Mouse (Mus musculus) left cerebral cortex, postnatal 36 days (tissue): ENCODE measurements around the gene Pld5. TPM values are rescaled to one million over a fixed set of nuclear protein-coding genes. Genes with fewer than 3 reads are reported as not detected.

Experiments used
- DNase-seq, 2 experiments: peaks; one replicate each; pipeline ENCODE4 v3.0.0; 2021 to 2022; ENCODE audit warnings: low spot score in 2 of 2, mixed read lengths in 1 of 2
- intact Hi-C: fragments of 180-260 bp; cut with DNase I; formaldehyde crosslinking; loops from one replicate; pipeline ENCODE4 v1.15.1; 2025
- total RNA-seq, 2 experiments: library from RNA; stranded (reverse); gene quantifications; 2 replicates each; pipeline ENCODE4 v1.2.3; 2021

Pld5 gene
- total RNA-seq, 2 experiments from 2014 or later: 9.9 to 11.3 TPM

DNA sequence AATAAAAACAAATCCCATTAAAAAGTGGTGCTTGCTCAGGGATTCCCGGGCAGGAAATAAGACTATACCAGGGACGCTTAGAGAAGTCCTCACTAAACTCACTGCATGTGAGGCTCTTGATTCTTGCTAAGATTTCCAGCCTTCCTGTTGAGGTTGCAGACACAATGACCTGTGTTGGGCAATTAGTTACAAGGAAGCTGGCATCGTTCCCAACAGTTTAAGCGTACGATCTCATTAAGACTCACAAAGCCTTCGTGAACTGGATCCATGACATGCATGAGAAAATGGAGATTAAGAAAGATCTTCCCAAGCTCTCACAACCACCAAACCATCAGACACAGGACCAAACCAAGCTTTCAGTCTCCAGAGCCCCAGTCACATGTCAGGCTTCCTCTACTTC, 91.1 kb downstream of the Pld5 start:
- DNase-seq: no peak
- intact Hi-C loops: no loop called here

DNA sequence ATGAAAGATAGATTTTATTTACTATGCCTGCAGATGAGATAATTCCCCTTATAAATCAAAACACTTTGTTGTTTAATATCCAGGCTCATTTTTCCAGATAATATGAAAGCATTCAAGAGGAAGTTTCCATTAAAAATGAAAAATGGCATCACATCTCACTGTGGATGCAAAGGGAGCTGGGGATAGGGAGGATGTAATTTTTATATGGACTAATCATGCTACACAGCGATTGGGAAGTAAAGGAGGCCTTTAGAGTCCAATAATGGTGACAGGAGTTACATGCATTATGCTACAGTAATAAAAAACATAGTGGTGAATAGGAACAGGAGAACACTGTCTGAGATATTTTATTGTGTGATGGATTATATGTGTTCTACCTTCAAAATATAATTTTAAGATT, 100.1 kb downstream of the Pld5 start:
- DNase-seq: no peak
- intact Hi-C loops: no loop called here

DNA sequence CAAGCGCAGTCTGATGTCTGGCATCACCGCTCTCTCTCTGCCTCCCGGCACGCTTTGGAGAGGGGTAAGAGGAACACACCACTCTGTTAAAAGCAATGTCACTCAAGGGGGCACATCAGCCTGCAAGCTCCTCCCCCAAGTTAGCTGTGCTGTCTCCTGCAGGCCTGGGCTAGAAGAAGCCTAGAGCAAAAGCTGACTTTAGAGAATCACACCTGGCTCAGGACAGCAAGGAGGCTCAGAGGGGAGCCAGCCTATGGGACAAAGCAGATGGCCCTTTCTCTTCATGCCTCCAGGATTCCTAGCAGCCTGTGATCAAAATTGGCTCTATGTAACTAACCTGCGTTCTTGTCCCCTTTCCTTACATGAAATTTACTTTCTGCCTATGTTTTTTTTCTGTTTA, 107.3 kb downstream of the Pld5 start:
- intact Hi-C loops: no loop called here
- DNase-seq: no peak

DNA sequence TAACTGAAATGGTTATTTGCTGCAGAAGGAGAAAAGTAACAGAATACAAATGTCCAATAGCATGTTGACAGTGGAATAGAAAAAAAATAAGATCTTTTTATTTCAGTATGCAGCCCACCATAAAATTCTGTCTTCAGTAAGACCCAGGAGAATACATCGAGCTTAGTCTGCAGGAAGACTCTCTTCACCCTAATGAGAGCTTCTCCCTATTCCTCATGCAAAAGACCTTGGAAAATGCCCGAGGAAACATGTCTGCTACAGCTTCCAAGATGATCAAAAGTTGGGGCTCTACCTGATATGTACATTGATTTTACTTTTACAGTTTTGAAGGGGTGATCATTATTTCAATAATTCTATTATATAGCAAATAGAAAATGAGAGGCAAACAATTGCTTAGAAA, 108.0 kb downstream of the Pld5 start:
- no peak for DNase-seq
- intact Hi-C loops: no loop called here

DNA sequence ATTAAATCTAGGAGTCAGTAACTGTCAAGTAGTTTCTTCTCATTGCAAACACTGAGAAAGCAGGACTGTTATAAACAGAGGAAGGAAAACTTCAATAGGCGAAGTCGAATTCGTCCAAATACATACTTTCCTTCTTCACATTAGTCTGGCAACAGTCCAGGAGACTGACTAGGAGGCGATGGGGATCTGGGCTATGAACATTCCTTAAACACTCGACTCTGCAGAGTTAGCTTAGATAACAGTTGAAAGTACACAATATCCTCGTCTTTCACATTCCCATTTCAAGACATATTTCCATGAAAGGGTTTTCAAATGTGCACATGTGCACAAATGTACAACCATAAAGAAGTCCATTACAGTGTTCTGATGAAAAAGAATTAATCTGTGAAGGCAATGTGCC, 129.8 kb downstream of the Pld5 start:
- intact Hi-C loops: no loop called here
- no peak for DNase-seq

DNA sequence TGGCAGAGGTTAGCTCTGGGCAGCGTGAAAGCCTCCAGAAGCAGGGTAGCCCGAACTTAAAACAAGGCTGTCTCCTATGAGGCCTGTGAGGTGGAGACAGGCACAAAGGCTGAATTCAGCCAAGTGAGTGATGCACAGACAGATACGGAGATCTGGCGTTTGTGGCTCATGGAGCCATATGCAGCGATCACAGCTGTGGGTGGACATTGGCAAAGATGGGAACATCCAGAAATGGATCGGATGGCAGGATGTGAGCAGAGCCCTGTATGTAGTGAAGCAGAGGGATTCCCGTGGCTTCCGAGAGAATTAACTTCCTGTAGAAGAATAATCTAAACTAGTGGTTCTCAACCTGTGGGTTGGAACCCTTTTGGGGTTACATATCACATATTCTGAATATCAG, 140.7 kb downstream of the Pld5 start:
- peak; percentile 16 to 23 for DNase-seq
- intact Hi-C loops: no loop called here

DNA sequence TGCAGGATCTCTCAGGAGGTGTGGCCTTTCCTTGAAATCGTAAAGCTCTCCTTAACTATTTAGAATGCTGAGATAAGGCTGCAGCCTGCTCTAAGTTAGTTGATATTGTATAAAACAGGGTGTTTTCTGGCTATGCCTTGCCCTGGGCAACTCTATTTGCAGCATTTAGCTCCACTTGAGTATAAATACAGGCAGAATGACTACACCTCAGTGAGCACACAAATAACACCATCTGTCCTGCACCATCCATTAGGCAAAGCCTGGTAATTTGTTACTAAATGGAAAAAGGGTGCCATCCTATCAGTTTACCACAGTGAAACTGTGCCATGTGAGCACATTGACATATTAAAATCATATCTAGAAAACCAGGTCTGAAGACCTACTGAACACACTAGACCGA, 149.3 kb downstream of the Pld5 start:
- intact Hi-C loops: no loop called here
- DNase-seq: no peak

DNA sequence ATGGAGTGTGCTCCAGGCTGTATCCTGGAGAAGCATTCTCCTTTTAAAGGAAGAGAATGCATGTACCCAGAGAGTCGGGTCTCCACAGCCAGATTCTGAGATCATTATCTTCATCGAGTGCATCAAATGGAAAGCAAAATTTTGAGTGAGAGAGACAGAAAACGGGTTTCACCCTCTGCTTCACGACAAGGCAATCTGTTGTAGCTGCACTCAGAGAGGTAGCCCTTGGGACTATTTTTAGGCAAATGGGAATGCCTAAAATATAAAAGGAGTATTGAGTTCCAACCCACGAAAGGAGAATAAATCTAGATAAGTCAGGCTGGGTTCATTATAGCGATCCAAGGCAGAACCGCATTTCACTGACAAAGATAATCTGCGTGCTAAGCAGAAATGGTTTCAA, 150.7 kb downstream of the Pld5 start:
- intact Hi-C loops: no loop called here
- DNase-seq: no peak

DNA sequence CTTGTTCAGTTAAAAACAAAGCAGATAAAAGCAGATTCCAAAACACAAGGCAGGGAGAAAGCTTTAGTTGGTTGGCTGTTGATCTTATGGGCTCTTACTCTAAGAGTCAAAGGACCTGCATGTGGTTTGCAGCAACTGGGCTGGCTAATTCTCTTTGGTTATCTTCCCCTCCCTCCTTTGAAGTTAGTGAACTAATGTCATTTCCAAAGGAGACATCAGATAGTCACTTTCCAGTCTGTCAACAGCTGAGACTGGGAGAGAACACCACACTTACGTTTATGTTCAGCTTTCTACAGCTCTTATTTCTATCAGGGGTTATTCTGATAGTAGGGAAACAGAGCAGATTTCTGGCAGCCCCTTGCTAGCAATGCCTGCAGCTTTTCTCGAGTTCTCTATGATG, 151.3 kb downstream of the Pld5 start:
- DNase-seq: no peak
- intact Hi-C loops: no loop called here

DNA sequence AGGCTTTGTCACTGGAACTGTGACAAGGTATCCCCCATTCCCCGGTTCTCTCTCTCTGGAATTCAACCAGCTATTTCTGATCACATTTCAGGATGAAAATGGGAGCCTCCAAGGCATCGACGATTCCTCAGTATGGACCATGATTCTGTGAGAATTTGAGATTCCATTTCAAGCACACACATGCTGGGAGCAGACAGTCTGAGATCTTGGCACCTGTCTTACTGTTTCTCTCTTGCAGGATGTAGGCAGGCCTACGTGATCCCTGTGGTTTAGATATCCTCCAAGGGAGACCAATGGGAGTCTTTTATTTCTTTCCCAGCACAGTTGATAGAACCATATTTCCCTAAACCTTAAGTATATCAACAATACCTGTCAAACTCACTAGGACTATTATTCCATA, 159.5 kb downstream of the Pld5 start:
- DNase-seq: no peak
- intact Hi-C loops: no loop called here

DNA sequence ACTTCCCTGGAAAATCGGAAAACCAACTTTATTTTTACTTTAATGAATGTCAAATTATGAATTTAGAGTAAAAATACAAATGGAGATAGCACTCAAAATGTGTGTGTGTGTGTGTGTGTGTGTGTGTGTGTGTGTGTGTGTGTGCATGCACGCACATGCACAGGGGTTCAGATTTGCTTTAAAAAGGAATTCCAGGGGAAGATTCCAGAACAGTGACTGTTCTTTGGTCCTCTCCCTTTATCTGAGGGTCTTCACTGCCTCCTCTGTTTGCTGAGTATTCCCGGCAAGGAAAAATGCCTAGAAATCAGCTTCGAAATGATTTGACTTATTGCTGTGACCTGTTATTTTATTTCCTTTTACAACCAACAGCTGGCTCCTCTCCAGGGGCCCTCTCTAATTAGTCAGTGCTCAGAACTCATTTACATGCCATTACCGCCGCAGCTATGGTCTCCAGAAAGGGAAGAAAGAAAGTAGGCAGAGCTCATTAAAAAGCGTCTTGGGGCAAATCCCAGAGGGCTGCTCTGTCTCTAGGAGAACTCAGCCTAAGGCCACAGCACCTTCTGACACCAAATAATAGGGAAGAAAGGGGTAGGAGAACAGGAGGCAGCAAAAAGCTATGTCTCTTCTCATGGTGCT, 176.3 kb downstream of the Pld5 start:
- peak in 1 of 2 experiments; percentile 5 for DNase-seq
- intact Hi-C loops: no loop called here

DNA sequence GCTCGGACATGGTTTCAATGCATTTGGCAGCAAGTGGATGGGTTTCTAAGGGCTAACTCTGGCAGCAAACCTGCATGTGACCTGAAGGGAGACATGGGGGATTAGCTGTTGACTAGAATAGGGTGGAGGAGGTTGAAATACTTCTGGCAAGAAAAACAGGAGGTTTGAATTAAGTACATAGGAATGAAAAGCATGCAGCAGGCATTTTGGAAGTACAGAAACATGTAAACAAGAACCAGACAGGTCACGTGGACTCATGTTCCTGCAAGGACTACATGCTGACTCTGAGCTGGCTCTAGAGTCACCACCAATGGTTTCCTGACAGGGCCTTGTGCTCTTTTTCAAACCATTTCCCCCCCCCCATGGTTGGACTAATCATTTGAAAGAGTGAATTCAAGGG, 183.0 kb downstream of the Pld5 start:
- no peak for DNase-seq
- intact Hi-C loops: no loop called here

DNA sequence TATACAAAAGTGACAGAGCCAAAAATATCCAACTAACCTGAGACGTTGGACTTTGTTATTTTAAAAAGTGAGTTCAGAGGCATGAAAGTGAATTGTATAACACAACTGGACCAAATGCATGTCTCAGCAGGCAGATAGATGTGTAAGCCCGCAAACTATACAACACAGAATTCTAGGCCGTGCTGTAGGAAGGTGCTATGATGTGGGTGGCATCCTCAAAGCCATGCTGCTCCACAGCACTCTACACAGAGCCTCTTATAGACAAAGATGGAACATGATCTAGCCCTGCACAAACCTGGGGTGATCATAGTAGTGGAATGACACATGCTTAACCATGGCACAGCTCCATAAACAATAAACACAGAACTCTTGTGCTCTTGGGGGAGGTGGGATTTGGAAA, 185.7 kb downstream of the Pld5 start:
- DNase-seq: peak; percentile 19 to 24
- intact Hi-C loops: no loop called here

DNA sequence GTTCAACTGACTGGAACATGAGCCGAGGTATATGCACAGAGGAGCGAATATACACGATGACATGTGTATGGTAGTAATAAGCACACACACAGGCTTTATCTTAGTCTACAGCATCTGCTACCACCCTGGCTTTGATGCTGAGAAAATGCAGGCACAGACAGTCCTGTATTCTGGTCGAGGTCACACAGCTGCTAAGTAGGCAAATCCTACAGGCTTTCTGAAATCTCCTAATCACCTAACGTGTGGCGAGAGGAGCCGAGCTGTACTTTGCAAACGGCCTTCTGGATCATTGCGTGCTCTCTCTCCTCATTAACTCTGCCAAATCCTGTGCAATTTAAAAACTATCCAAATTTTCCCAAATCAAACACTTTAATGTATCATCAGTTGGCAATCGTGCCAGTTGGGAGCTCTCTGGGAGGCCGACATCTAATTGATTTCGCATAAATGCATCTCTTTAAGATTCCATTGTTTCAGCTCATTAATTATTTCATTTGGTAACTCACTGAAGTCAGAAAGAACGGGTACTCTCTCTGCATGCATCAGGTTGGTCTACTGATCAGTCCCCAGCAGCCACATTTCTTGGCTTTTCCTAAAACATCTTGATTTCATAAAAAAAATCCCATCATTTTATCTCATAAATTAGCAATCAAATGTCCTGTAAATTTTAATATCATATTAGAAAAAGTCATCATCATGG, 189.0 kb downstream of the Pld5 start:
- no peak for DNase-seq
- intact Hi-C loops: no loop called here

DNA sequence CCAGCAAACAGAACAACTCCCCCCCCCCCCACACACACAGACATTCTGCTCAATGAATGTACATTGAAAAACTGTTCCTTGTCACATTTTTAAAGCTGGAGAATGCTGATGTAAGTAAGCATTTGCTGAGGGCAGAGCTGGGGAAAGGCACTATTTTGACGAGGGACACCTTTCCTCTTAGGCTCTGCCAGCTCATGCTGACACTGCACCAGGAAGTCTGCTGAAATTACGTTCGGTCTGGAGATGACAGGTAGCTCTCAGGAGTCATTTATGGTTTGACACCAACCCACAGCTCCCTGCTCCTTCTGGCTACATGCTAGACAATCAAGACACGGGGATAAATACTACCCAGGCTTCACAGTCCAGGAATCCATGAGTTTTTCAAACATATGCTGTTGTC, 192.8 kb downstream of the Pld5 start:
- intact Hi-C loops: no loop called here
- peak in 1 of 2 experiments; percentile 10 for DNase-seq

DNA sequence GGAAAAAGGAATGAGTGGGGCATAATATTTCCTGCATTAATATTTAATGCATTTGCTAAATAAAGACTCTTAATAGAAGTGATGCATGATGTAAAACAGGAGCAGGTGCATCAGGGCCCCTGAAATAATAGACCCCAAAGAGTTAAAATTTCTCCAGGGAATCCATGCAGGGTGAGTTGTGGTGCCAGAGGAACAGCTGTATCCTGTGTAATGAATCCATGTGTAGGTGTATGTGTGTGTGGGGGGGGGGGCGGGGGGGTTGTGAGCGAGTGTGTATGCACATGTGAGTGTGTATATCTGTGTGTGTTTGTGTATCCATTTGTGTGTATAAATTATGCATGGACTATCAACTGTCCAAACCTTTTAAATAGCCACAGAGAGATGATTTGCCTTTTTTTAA, 194.1 kb downstream of the Pld5 start:
- DNase-seq: no peak
- intact Hi-C loops: no loop called here

DNA sequence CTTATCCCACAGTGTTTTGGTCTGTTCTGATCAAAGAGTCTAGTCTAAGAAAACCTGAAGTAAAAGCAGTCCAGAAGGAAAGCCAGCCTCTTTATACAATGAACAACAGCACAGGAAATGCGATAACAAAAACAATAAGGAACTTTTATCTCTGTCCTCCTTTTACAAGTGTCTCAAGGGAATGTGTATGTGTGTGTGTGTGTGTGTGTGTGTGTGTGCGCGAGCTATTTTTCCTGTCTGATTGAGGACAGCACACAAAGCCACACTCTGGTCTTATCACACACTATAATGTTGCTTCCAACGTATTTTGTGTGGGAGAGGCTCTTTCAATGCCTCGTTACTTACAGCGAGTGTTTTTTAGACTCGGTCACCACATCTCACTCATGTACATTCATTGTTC, 196.7 kb downstream of the Pld5 start:
- intact Hi-C loops: no loop called here
- DNase-seq: no peak

DNA sequence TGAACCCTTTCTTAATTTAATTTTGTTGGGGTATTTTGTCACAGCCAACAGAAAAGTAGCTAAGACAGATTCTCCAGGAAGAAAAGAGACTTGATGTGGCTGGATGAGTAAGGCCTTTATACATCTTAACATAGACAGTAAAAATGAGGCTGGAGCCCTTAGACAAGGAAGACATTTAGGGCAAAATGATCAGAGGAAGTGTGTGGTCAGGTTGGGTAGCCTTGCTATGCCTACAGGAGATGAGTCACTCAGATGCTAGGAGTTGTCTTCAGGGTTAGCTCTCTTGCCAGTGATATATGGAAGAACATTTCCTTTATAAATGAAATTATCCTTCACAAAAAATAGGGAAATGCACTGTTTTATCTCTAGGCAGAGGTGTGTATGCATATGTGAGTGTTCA, 198.3 kb downstream of the Pld5 start:
- DNase-seq: no peak
- intact Hi-C loops: no loop called here

DNA sequence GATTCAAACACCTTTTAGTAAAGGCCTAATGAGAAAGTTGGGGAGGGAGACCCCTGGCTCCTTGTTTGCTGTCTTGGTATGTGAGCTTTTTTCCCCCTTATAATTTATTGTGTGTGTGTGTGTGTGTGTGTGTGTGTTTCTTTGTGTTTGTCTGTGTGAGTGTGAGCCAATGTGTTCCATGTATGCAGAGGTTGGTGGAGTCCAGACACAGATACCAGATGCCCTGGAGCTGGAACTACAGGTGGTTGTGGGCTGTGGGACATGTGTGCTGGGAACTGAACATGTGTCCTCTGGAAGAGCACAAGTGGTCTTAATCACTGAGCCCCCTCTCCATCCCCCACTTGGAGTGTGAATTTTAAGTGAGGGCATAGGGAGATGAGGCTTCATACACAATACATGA, 199.3 kb downstream of the Pld5 start:
- intact Hi-C loops: no loop called here
- DNase-seq: no peak

DNA sequence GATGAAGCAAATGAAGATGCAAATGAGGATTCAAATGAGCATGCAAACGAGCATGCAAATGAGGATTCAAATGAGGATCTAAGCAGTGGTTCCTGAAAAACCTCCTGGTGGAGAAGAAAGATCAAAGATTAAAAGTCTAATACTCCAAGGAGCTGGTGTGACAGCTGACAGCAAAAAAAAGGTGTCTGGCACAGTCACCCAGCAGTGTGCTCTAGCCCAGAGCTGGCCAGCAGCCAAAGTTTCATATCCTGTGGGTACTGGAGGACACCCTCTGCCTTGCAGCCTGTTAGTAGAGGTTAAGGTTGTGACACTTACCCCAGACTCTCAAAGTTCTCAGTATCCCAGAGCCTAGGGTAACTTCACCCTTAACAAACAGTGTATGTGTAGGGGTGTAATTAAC, 199.7 kb downstream of the Pld5 start:
- DNase-seq: no peak
- intact Hi-C loops: no loop called here

DNA sequence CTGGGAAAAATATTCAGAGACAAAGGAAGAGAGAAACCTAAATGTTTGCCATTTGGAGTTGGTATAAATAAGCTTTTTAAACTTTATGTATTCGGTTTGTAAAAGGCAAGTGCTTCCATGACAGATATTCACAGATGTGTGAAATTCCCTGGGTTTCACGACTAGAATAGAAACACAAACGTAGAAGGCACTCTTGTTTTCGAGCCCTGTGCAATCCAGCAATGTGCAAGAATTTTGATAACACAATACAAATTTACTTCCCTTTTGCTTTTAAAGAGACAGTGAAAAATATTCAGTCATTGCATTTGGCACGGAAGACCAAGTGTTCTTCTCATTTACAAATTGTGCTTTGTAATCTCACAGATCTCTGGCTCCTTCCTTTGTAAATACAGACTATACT, 200.6 kb downstream of the Pld5 start:
- no peak for DNase-seq
- intact Hi-C loops: no loop called here

DNA sequence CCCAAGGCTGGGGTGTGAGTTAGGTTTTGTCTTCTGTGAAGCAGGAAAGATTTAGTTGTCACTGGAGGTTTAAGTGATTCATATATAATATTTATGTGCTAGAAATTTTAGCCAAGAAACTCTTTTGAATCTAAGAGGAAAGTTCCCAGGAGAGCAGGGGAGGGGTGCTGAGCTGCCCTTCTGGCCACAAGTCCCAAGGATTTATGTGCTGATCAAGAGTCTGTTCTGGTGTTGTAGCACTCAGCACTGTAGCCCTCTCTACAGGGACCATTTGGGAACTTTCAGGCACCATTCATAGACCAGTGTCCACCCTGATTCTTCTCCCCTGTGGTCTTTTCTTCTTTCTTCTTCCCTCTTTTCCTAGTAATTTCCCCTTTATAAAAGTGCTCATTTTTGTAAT, 209.8 kb downstream of the Pld5 start:
- DNase-seq: no peak
- intact Hi-C loops: loop anchor here (2.0 kb wide), 1 partner anchor 16 kb away; no protein-coding TSS in a partner anchor
